Mouse (Mus musculus): ENCODE measurements around the gene Adam19. TPM values are rescaled to one million over a fixed set of nuclear protein-coding genes. Genes with fewer than 3 reads are reported as not detected.

The Adam19 gene
- polyA plus RNA-seq, 1 experiment from 2014 or later, result 4.5 TPM

- no peak overlapping the region for H3K9ac ChIP-seq (ENCODE audit: low read length)
- no peak overlapping the region for H3K4me3 ChIP-seq (ENCODE audit: low read depth, low read length)
- no peak for ATAC-seq
- peaks cover 10% of the 10 kb centered on the region; the same call in 1 of the 2 replicates for H3K36me3 ChIP-seq (ENCODE audit: control insufficient read depth, insufficient read depth, low read length)
- no peak for DNase-seq (ENCODE audit: low spot score)
- H3K27me3 ChIP-seq (replicated peaks; ENCODE audit: control insufficient read depth, insufficient read depth, low read length), result no peaks in the 10 kb centered on the region
- no peaks in the 10 kb centered on the region for H3K4me1 ChIP-seq (ENCODE audit: control insufficient read depth, insufficient read depth, low read length)
- no peak overlapping the region for H3K27ac ChIP-seq (ENCODE audit: low read depth, low read length)
- H3K4me2 ChIP-seq (ENCODE audit: low read length), result no peak overlapping the region
- no peaks in the 10 kb centered on the region for H3K9me3 ChIP-seq (replicated peaks; ENCODE audit: control insufficient read depth, low read length)
- WGBS, result 96% methylated on average over 2 of the region's 2 CpGs
Measured at GRCm38 (mm10) chr11:46116510-46116909, 60.7 kb downstream of the Adam19 start.

- H3K4me3 ChIP-seq (ENCODE audit: low read depth, low read length), result no peak overlapping the region
- no peak overlapping the region for H3K4me2 ChIP-seq (ENCODE audit: low read length)
- no peak overlapping the region for H3K27ac ChIP-seq (ENCODE audit: low read depth, low read length)
- no peaks in the 10 kb centered on the region for H3K4me1 ChIP-seq (ENCODE audit: control insufficient read depth, insufficient read depth, low read length)
- no peaks in the 10 kb centered on the region for H3K9me3 ChIP-seq (replicated peaks; ENCODE audit: control insufficient read depth, low read length)
- no peak overlapping the region for H3K9ac ChIP-seq (ENCODE audit: low read length)
- H3K27me3 ChIP-seq (replicated peaks; ENCODE audit: control insufficient read depth, insufficient read depth, low read length), result no peaks in the 10 kb centered on the region
- no peak for ATAC-seq
- peaks cover 9% of the 10 kb centered on the region; the same call in 1 of the 2 replicates for H3K36me3 ChIP-seq (ENCODE audit: control insufficient read depth, insufficient read depth, low read length)
- DNase-seq (ENCODE audit: low spot score), result no peak
- WGBS, result 27% methylated on average over 4 of the region's 4 CpGs
Measured at GRCm38 (mm10) chr11:46119624-46120023, 63.8 kb downstream of the Adam19 start.

GRCm38 (mm10) chr11:46120084-46120483 is 64.3 kb downstream of the Adam19 start:
- Histone ChIP-seq H3K27me3 (replicated peaks; ENCODE audit: control insufficient read depth, insufficient read depth, low read length) (no peaks in the 10 kb centered on the region), H3K9ac (ENCODE audit: low read length) (no peak overlapping the region), H3K4me2 (ENCODE audit: low read length) (no peak overlapping the region), H3K27ac (ENCODE audit: low read depth, low read length) (no peak overlapping the region), H3K4me1 (ENCODE audit: control insufficient read depth, insufficient read depth, low read length) (no peaks in the 10 kb centered on the region), H3K4me3 (ENCODE audit: low read depth, low read length) (no peak overlapping the region), H3K9me3 (replicated peaks; ENCODE audit: control insufficient read depth, low read length) (no peaks in the 10 kb centered on the region), H3K36me3 (ENCODE audit: control insufficient read depth, insufficient read depth, low read length) (peaks cover 9% of the 10 kb centered on the region; the same call in 1 of the 2 replicates)
- WGBS, result 87% methylated on average over 10 of the region's 10 CpGs
- no peak for DNase-seq (ENCODE audit: low spot score)
- ATAC-seq, result no peak

- no peaks in the 10 kb centered on the region for H3K9me3 ChIP-seq (replicated peaks; ENCODE audit: control insufficient read depth, low read length)
- H3K27me3 ChIP-seq (replicated peaks; ENCODE audit: control insufficient read depth, insufficient read depth, low read length), result no peaks in the 10 kb centered on the region
- no peak overlapping the region for H3K27ac ChIP-seq (ENCODE audit: low read depth, low read length)
- DNase-seq (ENCODE audit: low spot score) (no peak), ATAC-seq (no peak)
- H3K36me3 ChIP-seq (ENCODE audit: control insufficient read depth, insufficient read depth, low read length), result peaks cover 12% of the 10 kb centered on the region; the same call in 1 of the 2 replicates
- no peak overlapping the region for H3K4me3 ChIP-seq (ENCODE audit: low read depth, low read length)
- 91% methylated on average over 4 of the region's 4 CpGs for WGBS
- H3K4me1 ChIP-seq (ENCODE audit: control insufficient read depth, insufficient read depth, low read length), result no peaks in the 10 kb centered on the region
- no peak overlapping the region for H3K9ac ChIP-seq (ENCODE audit: low read length)
- H3K4me2 ChIP-seq (ENCODE audit: low read length), result no peak overlapping the region
Measured at GRCm38 (mm10) chr11:46121666-46122065, 65.9 kb downstream of the Adam19 start.

- no peak overlapping the region for H3K27ac ChIP-seq (ENCODE audit: low read depth, low read length)
- H3K4me3 ChIP-seq (ENCODE audit: low read depth, low read length), result no peak overlapping the region
- peaks cover 12% of the 10 kb centered on the region; the same call in 1 of the 2 replicates for H3K36me3 ChIP-seq (ENCODE audit: control insufficient read depth, insufficient read depth, low read length)
- ATAC-seq (no peak), DNase-seq (ENCODE audit: low spot score) (no peak)
- no peaks in the 10 kb centered on the region for H3K27me3 ChIP-seq (replicated peaks; ENCODE audit: control insufficient read depth, insufficient read depth, low read length)
- 98% methylated on average over 4 of the region's 4 CpGs for WGBS
- no peak overlapping the region for H3K9ac ChIP-seq (ENCODE audit: low read length)
- H3K4me1 ChIP-seq (ENCODE audit: control insufficient read depth, insufficient read depth, low read length), result no peaks in the 10 kb centered on the region
- H3K4me2 ChIP-seq (ENCODE audit: low read length), result no peak overlapping the region
- no peaks in the 10 kb centered on the region for H3K9me3 ChIP-seq (replicated peaks; ENCODE audit: control insufficient read depth, low read length)
Measured at GRCm38 (mm10) chr11:46122875-46123274, 67.1 kb downstream of the Adam19 start.

- no peak overlapping the region for H3K4me2 ChIP-seq (ENCODE audit: low read length)
- WGBS, result 95% methylated on average over 8 of the region's 8 CpGs
- H3K9ac ChIP-seq (ENCODE audit: low read length), result no peak overlapping the region
- no peak overlapping the region for H3K27ac ChIP-seq (ENCODE audit: low read depth, low read length)
- peaks cover 11% of the 10 kb centered on the region; the same call in 1 of the 2 replicates for H3K36me3 ChIP-seq (ENCODE audit: control insufficient read depth, insufficient read depth, low read length)
- no peaks in the 10 kb centered on the region for H3K9me3 ChIP-seq (replicated peaks; ENCODE audit: control insufficient read depth, low read length)
- H3K27me3 ChIP-seq (replicated peaks; ENCODE audit: control insufficient read depth, insufficient read depth, low read length), result no peaks in the 10 kb centered on the region
- H3K4me1 ChIP-seq (ENCODE audit: control insufficient read depth, insufficient read depth, low read length), result no peaks in the 10 kb centered on the region
- H3K4me3 ChIP-seq (ENCODE audit: low read depth, low read length), result no peak overlapping the region
- DNase-seq (ENCODE audit: low spot score) (no peak), ATAC-seq (no peak)
Measured at GRCm38 (mm10) chr11:46123328-46123866, 67.6 kb downstream of the Adam19 start.

- no peaks in the 10 kb centered on the region for H3K27me3 ChIP-seq (replicated peaks; ENCODE audit: control insufficient read depth, insufficient read depth, low read length)
- H3K9me3 ChIP-seq (replicated peaks; ENCODE audit: control insufficient read depth, low read length), result no peaks in the 10 kb centered on the region
- H3K27ac ChIP-seq (ENCODE audit: low read depth, low read length), result no peak overlapping the region
- ATAC-seq, result no peak
- peaks cover 11% of the 10 kb centered on the region; the same call in 1 of the 2 replicates for H3K36me3 ChIP-seq (ENCODE audit: control insufficient read depth, insufficient read depth, low read length)
- H3K4me1 ChIP-seq (ENCODE audit: control insufficient read depth, insufficient read depth, low read length), result no peaks in the 10 kb centered on the region
- H3K4me2 ChIP-seq (ENCODE audit: low read length), result no peak overlapping the region
- DNase-seq (ENCODE audit: low spot score), result no peak
- no peak overlapping the region for H3K4me3 ChIP-seq (ENCODE audit: low read depth, low read length)
- 92% methylated on average over 12 of the region's 12 CpGs for WGBS
- no peak overlapping the region for H3K9ac ChIP-seq (ENCODE audit: low read length)
Measured at GRCm38 (mm10) chr11:46125093-46125834, 69.5 kb downstream of the Adam19 start.

GRCm38 (mm10) chr11:46125835-46126229 is 70.0 kb downstream of the Adam19 start:
- H3K4me3 ChIP-seq (ENCODE audit: low read depth, low read length), result no peak overlapping the region
- H3K4me1 ChIP-seq (ENCODE audit: control insufficient read depth, insufficient read depth, low read length), result no peaks in the 10 kb centered on the region
- ATAC-seq, result no peak
- H3K27ac ChIP-seq (ENCODE audit: low read depth, low read length), result no peak overlapping the region
- DNase-seq (ENCODE audit: low spot score), result no peak
- no peak overlapping the region for H3K4me2 ChIP-seq (ENCODE audit: low read length)
- H3K9me3 ChIP-seq (replicated peaks; ENCODE audit: control insufficient read depth, low read length), result no peaks in the 10 kb centered on the region
- H3K9ac ChIP-seq (ENCODE audit: low read length), result no peak overlapping the region
- peaks cover 11% of the 10 kb centered on the region; the same call in 1 of the 2 replicates for H3K36me3 ChIP-seq (ENCODE audit: control insufficient read depth, insufficient read depth, low read length)
- no peaks in the 10 kb centered on the region for H3K27me3 ChIP-seq (replicated peaks; ENCODE audit: control insufficient read depth, insufficient read depth, low read length)
- WGBS, result 92% methylated on average over 7 of the region's 7 CpGs

GRCm38 (mm10) chr11:46126317-46126716 is 70.5 kb downstream of the Adam19 start:
- ATAC-seq, result no peak
- DNase-seq (ENCODE audit: low spot score), result no peak
- no peaks in the 10 kb centered on the region for H3K9me3 ChIP-seq (replicated peaks; ENCODE audit: control insufficient read depth, low read length)
- no peak overlapping the region for H3K4me3 ChIP-seq (ENCODE audit: low read depth, low read length)
- H3K4me2 ChIP-seq (ENCODE audit: low read length), result no peak overlapping the region
- WGBS, result 92% methylated on average over 7 of the region's 7 CpGs
- no peak overlapping the region for H3K9ac ChIP-seq (ENCODE audit: low read length)
- H3K36me3 ChIP-seq (ENCODE audit: control insufficient read depth, insufficient read depth, low read length), result peaks cover 11% of the 10 kb centered on the region; the same call in 1 of the 2 replicates
- no peaks in the 10 kb centered on the region for H3K4me1 ChIP-seq (ENCODE audit: control insufficient read depth, insufficient read depth, low read length)
- H3K27ac ChIP-seq (ENCODE audit: low read depth, low read length), result no peak overlapping the region
- H3K27me3 ChIP-seq (replicated peaks; ENCODE audit: control insufficient read depth, insufficient read depth, low read length), result no peaks in the 10 kb centered on the region
